ENCODE assay signal across 19 mouse cellular contexts in genomic region chr11:85126257-85127102, GRCm38 (mm10). TPM values are rescaled to one million over a fixed set of nuclear protein-coding genes. Genes with fewer than 3 reads are reported as not detected.
DNase-seq lines count a peak whose midpoint lies in the region; ATAC-seq lines count a peak whose summit lies in the region.
"Had no signal": no experiment of that assay in that cellular context is flagged by ENCODE, and none has a peak within 500 bp of the region (broad histone marks: within the 10 kb centered on the region; RNA-seq: fewer than 3 reads in every experiment).

No protein-coding gene starts in this region.

- no peak overlapping the region for H3K4me3 ChIP-seq in forebrain, embryonic 15.5 days
- H3K4me3 ChIP-seq in forebrain, embryonic 12.5 days (replicated peaks), result no peak overlapping the region
- H3K4me3 ChIP-seq: heart, embryonic 12.5 days; lung, embryonic 15.5 days had no signal

- no peak overlapping the region for H3K9ac ChIP-seq in forebrain, embryonic 15.5 days (replicated peaks)
- H3K9ac ChIP-seq in forebrain, embryonic 12.5 days, result no peak overlapping the region
- H3K9ac ChIP-seq: heart, embryonic 12.5 days; lung, embryonic 15.5 days had no signal

- DNase-seq in A20 (ENCODE audit: low read depth, low spot score), result peak; percentile 64
- peak; percentile 53 for DNase-seq in NIH3T3 (ENCODE audit: low read depth)
- peak; percentile 74 for DNase-seq in induced T-regulatory cell, adult 2 months (ENCODE audit: low read depth)
- peak; percentile 61 for DNase-seq in naive thymus-derived CD4-positive, alpha-beta T cell, adult 2 months (ENCODE audit: low read depth)
- DNase-seq in thymus, postnatal 36 days, result no peak
- DNase-seq: cerebellum, adult 11-12 months; gastrocnemius, postnatal 36 days; heart, postnatal 4 days; layer of hippocampus, adult 9-11 months; left cerebral cortex, postnatal 4 days had no signal

- H3K9me3 ChIP-seq in forebrain, embryonic 15.5 days, result no peaks in the 10 kb centered on the region
- H3K9me3 ChIP-seq in forebrain, embryonic 12.5 days, result no peaks in the 10 kb centered on the region
- H3K9me3 ChIP-seq: heart, embryonic 12.5 days; lung, embryonic 15.5 days had no signal

- no peak overlapping the region for H3K4me2 ChIP-seq in forebrain, embryonic 15.5 days (replicated peaks)
- no peak overlapping the region for H3K4me2 ChIP-seq in forebrain, embryonic 12.5 days
- H3K4me2 ChIP-seq: heart, embryonic 12.5 days; lung, embryonic 15.5 days had no signal

- no peak for ATAC-seq in forebrain, embryonic 15.5 days (replicated peaks)
- ATAC-seq in forebrain, embryonic 12.5 days (ENCODE audit: low FRiP score), result no peak

- H3K4me1 ChIP-seq in forebrain, embryonic 15.5 days, result no peaks in the 10 kb centered on the region
- no peaks in the 10 kb centered on the region for H3K4me1 ChIP-seq in forebrain, embryonic 12.5 days
- H3K4me1 ChIP-seq: lung, embryonic 15.5 days had no signal

- 87% methylated on average over 2 of the region's 2 CpGs for WGBS in forebrain, embryonic 15.5 days
- 81% methylated on average over 2 of the region's 2 CpGs for WGBS in forebrain, embryonic 12.5 days

- no peaks in the 10 kb centered on the region for H3K36me3 ChIP-seq in forebrain, embryonic 15.5 days
- H3K36me3 ChIP-seq in forebrain, embryonic 12.5 days (replicated peaks), result no peaks in the 10 kb centered on the region
- H3K36me3 ChIP-seq: heart, embryonic 12.5 days; lung, embryonic 15.5 days had no signal

- no peak overlapping the region for H3K27ac ChIP-seq in forebrain, embryonic 15.5 days (replicated peaks)
- H3K27ac ChIP-seq in forebrain, embryonic 12.5 days, result no peak overlapping the region
- H3K27ac ChIP-seq: lung, embryonic 15.5 days; stomach, postnatal 0 days had no signal

- H3K27me3 ChIP-seq in forebrain, embryonic 15.5 days, result no peaks in the 10 kb centered on the region
- no peaks in the 10 kb centered on the region for H3K27me3 ChIP-seq in forebrain, embryonic 12.5 days
- H3K27me3 ChIP-seq: heart, embryonic 12.5 days; lung, embryonic 15.5 days had no signal

RNA-seq across cellular contexts. Expression of gene Usp32, which starts 13.5 kb away (rescaled TPM):
- 9.1 and 9.8 TPM in 2 replicates for polyA plus RNA-seq in forebrain, embryonic 15.5 days (2015; fragmentation: Nextera tagmentation; extraction: Ambion mirVana)
- polyA plus RNA-seq in forebrain, embryonic 12.5 days (2016; fragmentation: Nextera tagmentation; extraction: Ambion mirVana), result 7.8 and 8.5 TPM in 2 replicates

RNA-seq across cellular contexts. Expression of gene 1700125H20Rik, which starts 43.7 kb away (rescaled TPM):
- 0.57 and 0.70 TPM in 2 replicates for polyA plus RNA-seq in forebrain, embryonic 15.5 days (2015; fragmentation: Nextera tagmentation; extraction: Ambion mirVana)
- polyA plus RNA-seq in forebrain, embryonic 12.5 days (2016; fragmentation: Nextera tagmentation; extraction: Ambion mirVana), result 0.40 and 0.51 TPM in 2 replicates
- polyA plus RNA-seq: cortical plate, adult 2 months; heart, embryonic 12.5 days; intestine, embryonic 14.5 days; kidney, embryonic 16.5 days; small intestine, adult 2 months; stomach, postnatal 0 days had no signal

Comparison
In these comparisons a context has a peak if more than half of its experiments do, and no peak if none do; other contexts are left out.
1. DNase-seq: peak in A20 (single experiment), NIH3T3 (single experiment), induced T-regulatory cell, adult 2 months (single experiment) and naive thymus-derived CD4-positive, alpha-beta T cell, adult 2 months (single experiment); none in thymus, postnatal 36 days (0 of 2).